Mouse (Mus musculus) heart, postnatal 0 days (tissue): ENCODE data around the gene Apold1.

Experiments used
- CTCF ChIP-seq: IDR thresholded peaks from 2 replicates; pipeline ENCODE4 v1.5.1; 2016; ENCODE audit warnings: antibody characterized with exemption, control low read depth, low read depth
- EP300 ChIP-seq: IDR thresholded peaks from 2 replicates; pipeline ENCODE4 v1.6.1; 2016; ENCODE audit warnings: antibody characterized with exemption, low read depth

DNA sequence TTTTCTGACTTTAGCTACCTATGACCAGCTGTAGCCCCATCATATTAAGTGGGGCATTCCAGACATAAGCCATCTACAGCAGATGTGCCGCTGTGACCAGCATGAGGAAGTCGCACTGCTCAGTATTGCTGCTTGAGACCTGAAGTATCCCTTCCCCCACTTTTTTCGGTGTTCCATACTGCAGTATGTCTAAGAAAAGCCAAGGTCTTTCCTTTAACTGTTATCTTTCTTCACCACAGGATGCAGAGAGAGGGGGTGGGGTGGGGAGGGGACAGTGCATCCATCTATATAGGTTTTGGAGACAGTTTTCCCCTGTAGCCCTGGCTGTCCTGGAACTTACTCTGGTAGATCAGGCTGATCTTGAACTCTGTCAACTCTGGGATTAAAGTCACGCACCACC lies 24.9 kb downstream of the Apold1 start:
- TF ChIP-seq CTCF = no peak
- no peak for TF ChIP-seq EP300
